Mouse (Mus musculus) embryo, embryonic 11.5 days (tissue): ENCODE results near the gene Spns3.
A peak's percentile ranks its signal among the peaks of the same experiment; 100 is the strongest.

Source experiments
- DNase-seq: peaks from one replicate; pipeline ENCODE4 v3.0.0-alpha.2; 2012; ENCODE audit warnings: low read depth, low spot score

Gene Spns3

GRCm38 (mm10) chr11:72550134-72550988 lies at the start of gene Spns3:
Gene Spns3, minus strand, starts transcription at chr11:72550506.
- no peak for DNase-seq

DNA sequence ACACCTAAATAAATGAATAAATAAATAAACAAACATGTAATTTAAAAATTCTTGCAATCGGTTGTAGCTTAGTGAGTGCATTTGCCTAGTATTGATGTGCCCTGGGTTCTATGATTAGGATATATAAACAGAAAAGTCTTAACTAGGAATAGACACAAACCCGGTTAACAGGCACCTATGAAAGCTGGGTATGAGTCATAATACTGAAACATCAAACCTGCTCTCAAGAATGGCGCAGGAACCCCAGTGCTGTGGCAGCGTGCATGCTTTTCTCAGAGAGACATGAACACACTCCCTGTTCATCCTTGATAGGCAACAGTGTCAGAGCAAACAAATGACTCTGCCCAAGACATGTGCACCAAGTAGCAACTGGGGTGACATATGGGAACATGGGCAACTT lies 47.5 kb upstream of the Spns3 start:
- no peak for DNase-seq

GRCm38 (mm10) chr11:72595010-72595737 lies 44.9 kb upstream of the Spns3 start:
- DNase-seq = no peak

GRCm38 (mm10) chr11:72587537-72588233 lies 37.4 kb upstream of the Spns3 start:
- no peak for DNase-seq

DNA sequence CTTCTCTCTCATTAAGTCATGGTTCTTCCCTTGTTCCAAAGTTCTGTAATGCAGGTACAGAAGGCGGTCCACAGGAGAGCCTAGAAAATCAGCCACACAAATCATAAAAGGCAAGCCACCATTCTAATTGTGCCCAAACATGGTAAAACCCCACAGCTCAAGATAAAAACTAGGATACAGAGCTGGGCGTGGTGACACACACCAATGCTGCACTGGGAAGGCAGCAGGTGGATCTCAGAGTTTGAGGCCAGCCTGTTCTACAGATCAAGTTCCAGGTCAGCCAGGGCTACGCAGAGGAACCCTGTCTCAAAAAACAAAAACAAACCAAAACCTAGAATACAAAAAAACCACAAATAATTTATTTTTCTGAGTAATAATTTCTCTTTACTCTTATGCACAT lies 36.3 kb upstream of the Spns3 start:
- DNase-seq = no peak

DNA sequence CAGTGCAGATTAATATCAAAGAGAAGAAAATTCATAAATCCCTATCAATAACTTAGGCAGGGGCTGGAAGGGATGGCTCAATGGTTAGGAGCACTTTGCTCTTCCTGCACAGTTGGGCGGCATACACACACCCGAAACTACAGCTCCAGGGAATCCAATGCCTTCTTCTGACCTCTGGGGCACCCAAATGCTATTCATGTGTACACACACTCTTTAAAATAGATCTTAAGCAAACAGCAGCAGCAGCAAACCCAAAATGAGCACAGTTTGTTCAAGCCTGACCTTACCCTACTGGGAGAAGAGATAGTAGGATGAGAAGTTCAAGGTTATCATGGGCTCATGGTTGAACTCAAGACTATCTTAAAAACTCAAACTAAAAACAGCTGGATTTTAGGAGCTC lies 32.8 kb upstream of the Spns3 start:
- DNase-seq = no peak

GRCm38 (mm10) chr11:72582448-72582705 lies 32.1 kb upstream of the Spns3 start:
- DNase-seq = no peak

DNA sequence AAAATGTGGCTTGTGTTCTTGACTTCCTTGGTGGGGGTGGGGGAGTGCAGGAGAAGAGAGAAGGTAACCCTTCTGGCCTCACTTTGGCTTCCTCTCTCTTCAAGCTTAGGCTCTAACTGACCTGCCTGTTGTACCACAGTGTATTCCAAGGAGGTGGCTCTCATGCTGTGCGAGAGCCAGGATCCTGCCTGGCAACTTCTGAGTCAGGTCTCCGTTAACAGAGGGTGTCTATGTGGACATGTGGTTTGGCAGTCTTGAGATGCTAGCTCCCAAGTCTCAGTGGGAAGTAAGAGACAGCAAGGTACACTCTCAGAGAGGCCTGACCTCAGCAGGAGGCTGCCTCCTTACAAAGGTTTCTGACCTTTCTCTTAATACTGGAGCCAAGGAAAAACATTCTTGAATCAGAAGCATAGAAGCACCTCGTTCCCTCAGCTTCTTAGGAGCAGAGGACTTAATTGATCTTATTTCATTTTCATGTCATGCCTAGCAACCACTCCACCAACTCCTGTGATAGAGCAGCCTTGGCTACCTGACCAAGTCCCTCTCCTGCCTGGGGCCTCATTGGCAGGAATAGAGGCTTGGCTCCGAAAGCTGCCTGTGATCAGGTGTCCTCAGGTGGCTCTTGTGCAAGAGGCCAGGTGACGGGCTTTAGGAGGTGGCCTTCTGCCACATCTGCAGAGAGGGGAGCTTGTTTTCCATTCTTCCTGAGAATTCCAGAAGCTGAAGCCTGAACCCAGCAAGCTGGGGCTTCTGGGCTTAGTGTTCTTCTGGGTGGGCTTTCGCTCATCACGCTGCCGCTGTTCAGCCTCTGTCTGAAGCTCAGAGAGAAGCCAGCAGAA lies 31.5 kb upstream of the Spns3 start:
- no peak for DNase-seq

- DNase-seq = no peak
Measured at GRCm38 (mm10) chr11:72578471-72578870, 28.2 kb upstream of the Spns3 start.

DNA sequence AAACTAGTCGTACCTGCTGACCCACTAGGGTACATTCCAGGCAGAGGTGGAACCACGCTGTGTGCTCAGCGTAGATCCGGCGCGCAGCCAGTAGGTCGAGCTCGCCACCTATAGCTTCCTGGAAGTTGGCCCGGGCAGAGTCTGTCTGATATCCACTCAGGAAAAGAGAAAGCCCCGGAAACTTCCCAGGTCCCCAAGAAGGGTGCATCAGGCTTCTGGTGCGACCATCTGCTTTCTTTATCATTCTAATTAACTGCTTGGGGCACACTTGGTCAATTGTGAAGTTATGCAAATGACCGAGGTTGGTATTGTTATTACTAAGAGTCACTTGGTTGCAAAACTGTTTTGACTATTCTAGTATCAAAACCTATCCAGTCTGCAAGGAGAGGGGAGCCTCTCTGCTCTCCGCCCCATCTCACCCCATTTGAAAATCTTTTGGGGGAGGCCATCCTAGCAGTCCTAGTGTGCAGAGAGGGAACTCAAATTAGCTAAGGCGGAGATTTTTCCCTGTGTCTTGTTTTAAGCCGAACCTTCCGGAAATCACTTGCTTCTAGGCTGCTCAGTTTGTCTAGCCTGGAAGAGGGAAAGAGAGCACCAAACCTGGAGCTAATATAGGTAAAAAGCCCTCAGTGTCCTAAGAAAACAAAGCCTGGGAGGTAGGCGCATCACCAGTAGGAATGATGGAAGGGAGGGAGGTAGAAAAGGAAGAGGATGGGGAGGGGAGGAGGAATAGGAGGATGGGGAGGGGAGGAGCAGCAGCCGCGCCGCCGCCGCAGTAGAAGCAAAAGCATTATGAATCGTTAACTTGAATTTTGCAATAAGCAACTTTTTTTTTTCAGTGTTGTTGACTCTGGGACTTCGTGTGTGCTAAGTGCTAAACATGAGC lies 26.4 kb upstream of the Spns3 start:
- DNase-seq = no peak

GRCm38 (mm10) chr11:72576111-72576465 lies 25.8 kb upstream of the Spns3 start:
- DNase-seq = no peak

DNA sequence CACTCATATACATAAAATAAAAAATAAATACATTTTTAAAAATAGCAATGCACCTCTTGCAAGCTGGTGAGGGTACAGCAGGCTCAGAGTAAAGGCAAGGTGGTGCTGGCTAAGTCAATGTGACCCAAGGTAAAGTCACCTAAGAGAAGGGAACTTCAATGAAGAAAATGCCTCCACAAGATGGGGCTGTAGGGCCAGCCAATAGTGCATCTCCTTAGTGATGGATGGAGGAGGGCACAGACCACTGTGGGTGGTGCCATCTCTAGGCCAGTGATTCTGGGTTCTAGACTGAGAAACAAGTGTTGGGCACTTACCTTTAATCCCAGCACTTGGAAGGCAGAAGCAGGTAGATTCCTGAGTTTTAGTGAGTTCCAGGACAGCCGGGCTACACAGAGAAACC lies 23.5 kb upstream of the Spns3 start:
- no peak for DNase-seq

- DNase-seq = peak; percentile 80
Measured at GRCm38 (mm10) chr11:72570319-72570979, 20.1 kb upstream of the Spns3 start.

DNA sequence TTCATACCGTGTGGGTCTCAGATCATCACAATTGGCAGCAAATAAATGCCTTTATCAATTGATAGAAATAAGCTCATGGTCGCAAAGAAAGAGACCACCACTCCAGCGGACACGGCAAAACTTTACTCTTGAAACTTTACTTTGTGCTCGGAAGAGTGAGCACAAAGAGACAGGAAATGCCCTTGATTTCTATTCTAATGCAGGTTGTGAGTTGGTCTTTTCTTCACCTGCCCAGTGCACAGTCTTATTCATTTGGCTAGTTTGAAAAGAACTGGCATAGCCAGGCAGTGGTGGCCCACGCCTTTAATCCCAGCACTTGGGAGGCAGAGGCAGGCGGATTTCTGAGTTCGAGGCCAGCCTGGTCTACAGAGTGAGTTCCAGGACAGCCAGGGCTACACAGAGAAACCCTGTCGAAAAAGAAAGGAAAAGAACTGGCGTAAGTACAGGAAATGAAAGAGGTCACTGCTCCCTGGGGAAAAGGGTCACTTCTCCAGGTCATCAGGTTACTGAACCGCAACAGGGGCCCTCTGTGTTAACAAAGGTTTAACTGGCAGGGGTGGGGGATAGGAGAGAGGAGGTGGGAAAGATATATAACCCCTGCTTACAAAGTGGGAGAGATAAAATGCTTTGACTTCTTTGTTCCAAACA lies 19.5 kb upstream of the Spns3 start:
- DNase-seq = no peak

DNA sequence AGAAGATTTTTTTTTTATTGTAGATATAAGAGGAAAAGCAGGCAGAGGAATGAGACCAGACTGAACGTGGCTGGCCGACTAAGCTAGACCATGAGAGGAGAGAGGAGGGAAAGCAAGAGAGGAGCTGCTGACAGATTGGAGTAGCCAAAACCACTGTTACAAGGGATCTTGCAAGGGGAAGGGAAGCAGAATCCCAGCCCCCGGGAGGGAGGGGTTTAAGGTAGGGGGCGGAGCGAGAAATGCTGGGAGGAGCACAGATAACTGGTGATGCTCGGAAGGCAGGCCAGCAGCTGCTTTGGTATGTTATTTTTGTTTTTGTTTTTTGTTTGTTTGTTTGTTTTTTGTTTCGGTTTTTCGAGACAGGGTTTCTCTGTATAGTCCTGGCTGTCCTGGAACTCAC lies 18.7 kb upstream of the Spns3 start:
- no peak for DNase-seq

- no peak for DNase-seq
Measured at GRCm38 (mm10) chr11:72566816-72567338, 16.6 kb upstream of the Spns3 start.

GRCm38 (mm10) chr11:72566304-72566703 lies 16.0 kb upstream of the Spns3 start:
- DNase-seq = no peak

DNA sequence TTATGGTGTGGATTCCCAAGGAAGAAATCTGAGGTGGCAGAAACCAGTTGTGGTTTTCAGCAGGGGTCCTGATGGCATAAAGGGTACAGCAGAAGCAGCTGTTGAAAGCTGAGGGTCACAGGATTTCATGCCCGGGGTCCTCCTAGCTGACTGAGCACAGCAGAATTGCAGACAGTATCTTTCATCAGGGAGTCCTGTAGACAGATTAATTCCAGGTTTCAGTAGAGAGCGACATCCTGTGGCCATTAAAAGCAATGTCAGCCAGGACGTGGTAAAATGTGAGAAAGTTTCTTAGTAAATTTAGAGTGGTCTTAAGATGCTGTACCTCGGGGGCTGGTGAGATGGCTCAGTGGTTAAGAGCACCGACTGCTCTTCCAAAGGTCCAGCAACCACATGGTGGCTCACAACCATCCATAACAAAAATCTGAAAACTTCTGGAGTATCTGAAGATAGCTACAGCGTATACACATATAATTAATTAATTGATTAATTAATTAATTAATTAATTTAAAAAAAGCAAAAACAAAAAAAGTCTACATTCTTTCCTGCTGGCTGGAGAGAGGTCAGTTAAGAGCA lies 14.0 kb upstream of the Spns3 start:
- peak; percentile 57 for DNase-seq

- no peak for DNase-seq
Measured at GRCm38 (mm10) chr11:72560661-72561060, 10.4 kb upstream of the Spns3 start.
